Mouse (Mus musculus): ENCODE measurements at regions not wholly inside any gene's neighbourhood (a gene's known extent, or its start where the extent isn't known, plus 50 kb on each side); places are given as distances from the start of the nearest gene placed in this dataset.

DNA sequence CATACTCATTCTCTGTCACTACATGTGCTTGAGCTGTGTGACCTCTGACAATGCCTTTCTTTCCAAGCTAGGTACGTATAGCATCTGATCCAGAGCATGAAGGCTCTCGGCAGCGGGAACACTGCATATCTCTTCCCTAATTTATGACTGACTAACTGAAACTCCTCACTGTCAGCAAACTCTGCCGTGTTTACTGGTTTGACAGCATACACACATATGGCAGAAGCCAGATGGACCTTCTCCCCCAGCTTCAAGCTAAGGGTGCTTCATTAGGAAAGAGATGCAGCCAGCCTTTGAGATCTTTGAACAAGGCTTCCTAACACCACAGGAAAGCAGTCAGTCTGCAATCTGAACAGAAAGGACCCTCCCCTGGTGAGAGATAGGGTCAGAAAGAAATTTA is 186.9 kb upstream of the Acvr2a start:
- no peak for DNase-seq

- DNase-seq, result no peak
Observed at GRCm38 (mm10) chr2:48629106-48630050, 184.5 kb upstream of the Acvr2a start.

DNA sequence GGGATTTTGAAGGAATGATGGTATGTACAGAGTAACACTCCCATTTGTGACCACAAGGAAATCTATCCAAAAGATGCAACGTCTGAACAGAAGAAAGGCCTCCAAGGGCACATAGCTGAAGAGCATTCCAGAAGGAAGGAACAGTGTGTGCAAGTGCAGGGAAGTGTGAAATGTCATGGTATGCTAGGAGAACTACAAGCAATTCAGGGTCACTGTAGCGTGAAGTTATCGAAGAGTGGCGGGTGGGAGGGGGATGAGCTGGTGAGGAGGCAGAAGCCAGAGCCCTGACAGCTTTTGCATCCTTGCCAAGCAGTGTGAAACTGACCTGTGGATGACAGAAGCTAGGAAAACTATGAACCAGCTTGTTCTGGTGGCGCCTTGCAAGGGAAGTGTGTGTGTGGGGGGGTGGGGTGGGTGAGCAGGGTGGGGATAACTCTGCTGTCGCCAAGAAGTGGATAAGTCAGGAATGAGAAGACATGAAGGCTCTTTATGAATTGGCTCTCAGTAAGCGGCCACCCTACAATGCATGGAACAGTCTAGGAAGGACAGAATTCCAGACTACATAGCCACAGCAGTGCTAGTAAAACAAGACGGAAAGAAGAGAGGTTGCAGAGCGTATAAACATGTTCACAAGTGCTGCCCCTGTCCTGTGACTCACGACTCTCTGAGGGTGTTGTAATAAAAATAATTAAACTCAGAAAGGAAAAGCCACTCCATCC is 179.3 kb upstream of the Acvr2a start:
- DNase-seq, result no peak

DNA sequence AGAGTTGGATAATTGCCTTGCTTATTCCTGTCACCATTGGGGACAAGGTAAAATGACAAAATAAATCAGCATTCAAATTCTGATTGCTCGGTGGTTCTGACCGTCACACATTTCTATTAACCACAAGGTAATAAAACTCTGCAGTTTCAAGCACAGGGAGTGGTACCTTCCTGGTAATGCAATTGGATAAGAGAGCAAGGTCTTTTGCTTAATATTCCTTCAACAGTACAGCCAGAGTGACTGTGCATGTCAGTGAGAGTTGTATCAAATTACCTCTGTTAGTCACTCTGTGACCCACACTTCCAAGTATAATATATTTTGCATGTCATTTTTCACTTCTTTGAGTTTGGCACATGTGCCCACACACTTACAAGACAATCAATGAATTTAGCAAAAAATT is 177.8 kb upstream of the Acvr2a start:
- no peak for DNase-seq

DNA sequence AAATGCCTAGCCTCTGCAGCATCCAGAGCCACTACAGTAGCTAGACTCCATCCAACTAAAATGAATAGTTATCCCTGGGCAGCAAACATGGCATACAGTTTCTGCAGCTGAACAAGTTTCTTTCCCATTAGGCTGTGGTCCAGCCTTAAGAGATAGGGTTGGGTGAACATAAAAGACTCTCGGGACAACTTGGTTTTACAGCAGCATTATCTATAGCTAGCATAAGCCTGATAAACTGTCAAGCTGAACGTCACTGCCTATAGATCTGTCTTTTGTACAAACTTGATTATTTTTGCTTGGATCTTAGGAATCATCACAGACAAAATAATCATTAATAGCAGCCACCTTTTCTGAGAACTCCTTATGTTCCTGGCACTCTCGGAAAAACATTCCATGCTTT is 169.8 kb upstream of the Acvr2a start:
- no peak for DNase-seq

- no peak for DNase-seq
Observed at GRCm38 (mm10) chr2:48650281-48650680, 163.6 kb upstream of the Acvr2a start.

GRCm38 (mm10) chr2:48661222-48661621 is 152.7 kb upstream of the Acvr2a start:
- DNase-seq, result no peak

DNA sequence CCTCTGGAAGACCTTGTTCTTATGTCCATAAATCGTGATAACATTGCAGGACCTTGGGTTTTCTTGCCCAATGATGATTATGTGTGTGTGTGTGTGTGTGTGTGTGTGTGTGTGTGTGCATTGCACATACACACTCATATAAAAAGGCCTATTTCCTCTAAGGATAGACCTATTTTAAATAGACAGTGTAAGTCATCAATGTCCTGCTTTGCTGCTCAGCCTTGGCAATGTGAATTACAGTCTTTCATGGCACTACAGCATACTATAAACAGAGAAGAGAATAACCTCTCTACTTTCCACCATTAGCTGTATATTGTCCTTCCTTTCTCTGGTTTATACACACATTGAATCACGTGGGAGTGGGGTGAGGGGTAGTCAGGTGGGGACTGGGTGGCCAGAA is 148.8 kb upstream of the Acvr2a start:
- no peak for DNase-seq

DNA sequence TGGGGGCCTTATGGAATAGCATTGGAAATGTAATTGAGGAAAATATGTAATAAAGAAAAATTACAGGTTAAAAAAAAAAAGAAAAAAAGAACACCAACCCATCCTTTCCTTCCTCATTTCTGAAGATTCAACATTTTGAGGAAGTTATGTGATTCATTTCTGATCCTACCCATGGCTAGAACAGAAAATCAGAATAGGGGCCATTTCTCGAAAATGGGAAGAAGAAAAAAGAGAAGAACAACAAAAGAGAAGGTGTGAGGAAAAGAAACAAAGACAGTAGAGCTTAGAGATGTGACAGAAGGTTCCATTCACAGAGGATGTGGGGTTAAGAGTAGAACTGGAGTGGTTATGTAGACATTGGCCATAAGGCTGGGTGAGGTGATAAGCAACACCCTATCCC is 124.8 kb upstream of the Acvr2a start:
- no peak for DNase-seq

DNA sequence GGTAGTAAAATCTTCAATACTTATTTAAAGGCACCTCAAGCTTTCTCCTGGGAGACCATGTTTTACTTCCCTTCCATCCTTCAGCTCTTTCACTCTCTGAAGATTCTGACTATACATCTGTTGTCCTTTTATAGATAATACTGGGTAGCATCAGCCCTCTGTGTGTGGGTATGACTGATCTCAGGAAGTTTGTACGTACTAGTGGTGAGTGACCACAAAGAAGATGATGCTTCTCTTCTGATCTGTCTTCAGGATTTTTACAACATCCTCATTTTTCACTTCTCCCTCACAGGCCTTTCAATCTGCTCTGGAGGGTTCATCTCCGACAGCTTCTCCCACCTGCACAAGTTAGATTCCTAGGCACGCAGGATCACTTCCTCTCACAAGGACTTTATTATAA is 119.4 kb upstream of the Acvr2a start:
- DNase-seq, result no peak

DNA sequence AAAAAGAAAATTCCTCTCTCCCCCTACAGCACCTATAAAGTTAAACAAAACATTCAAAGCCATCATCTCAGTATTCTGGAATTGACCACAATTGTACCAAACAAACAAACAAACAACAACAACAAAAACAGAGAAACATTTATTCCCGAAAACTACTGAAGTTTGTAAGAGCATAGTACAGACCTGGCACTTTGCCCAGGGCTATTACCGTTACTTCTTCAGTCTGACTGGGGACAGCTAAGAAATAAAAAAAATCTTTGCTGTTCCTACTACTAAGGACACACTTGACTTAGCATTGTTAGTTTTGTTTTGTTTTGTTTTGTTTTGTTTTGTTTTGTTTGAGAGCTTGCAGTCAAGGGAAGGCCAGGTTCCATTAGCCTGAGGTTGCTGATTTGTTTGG is 113.0 kb upstream of the Acvr2a start:
- no peak for DNase-seq

GRCm38 (mm10) chr2:48705103-48705804 is 108.7 kb upstream of the Acvr2a start:
- DNase-seq, result no peak

- DNase-seq, result no peak
Observed at GRCm38 (mm10) chr2:48705805-48706150, 108.1 kb upstream of the Acvr2a start.

GRCm38 (mm10) chr2:48706188-48706587 is 107.7 kb upstream of the Acvr2a start:
- no peak for DNase-seq

GRCm38 (mm10) chr2:48716206-48716605 is 97.7 kb upstream of the Acvr2a start:
- DNase-seq, result no peak

- DNase-seq, result no peak
Observed at GRCm38 (mm10) chr2:48717770-48718169, 96.1 kb upstream of the Acvr2a start.

- DNase-seq, result no peak
Observed at GRCm38 (mm10) chr2:48718261-48718660, 95.6 kb upstream of the Acvr2a start.

DNA sequence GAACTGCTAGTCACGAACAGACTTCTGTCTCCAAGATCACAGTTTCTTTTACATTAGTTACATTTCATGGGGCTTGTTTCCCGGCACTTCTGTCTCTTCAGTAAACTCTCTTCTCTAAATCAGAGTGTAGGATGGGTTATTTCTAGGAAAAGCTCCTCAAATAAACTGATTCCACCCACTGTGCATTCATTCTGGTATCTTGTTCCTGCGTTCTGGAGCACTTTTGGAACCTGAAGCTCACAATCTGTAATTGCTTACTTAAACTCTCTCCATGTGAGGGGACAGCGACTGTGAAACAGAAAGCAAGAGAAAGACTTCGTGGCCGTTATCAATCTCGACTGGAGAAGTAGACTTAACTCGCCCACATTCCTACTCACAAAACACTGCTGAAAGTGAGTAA is 83.1 kb upstream of the Acvr2a start:
- DNase-seq, result no peak

GRCm38 (mm10) chr2:48733936-48734335 is 80.0 kb upstream of the Acvr2a start:
- DNase-seq, result no peak

DNA sequence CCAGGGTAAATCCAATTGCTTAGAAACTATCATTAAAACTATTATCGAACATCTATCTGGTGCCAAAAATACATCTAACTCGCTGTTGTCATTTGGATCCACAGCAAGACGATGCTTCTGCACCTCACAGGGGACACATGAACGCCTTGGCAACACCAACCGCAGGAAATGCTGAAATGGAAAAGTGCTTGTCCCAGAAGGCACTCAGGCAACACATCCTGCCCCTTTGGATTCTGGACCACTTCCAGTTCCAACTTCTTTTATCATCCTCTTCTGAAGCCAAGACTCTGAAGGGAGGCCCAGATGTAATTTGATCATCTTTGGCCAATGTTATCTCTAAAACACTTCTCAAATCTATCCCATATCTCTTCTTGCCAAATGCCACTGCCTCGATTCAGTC is 79.4 kb upstream of the Acvr2a start:
- peak; percentile 70 for DNase-seq

DNA sequence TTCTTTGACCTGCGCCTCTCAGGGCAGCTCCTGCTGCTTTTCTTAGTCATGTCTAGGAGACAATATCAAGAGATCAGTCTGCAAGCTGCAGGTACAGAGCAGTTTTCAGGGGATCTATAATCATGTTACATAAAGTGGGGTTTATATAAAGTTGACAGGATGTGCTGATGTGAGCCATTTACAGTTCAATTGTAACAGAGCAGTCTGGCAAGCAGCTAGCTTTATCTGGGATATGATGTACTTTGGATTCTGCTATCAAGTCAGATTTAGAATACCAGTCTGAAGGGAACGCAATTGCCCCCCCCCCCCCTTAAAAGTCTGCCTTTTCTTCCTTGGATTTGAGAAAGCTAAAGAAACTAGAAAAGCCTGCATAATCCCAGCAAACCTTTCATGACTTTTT is 77.6 kb upstream of the Acvr2a start:
- DNase-seq, result no peak

Data from gastrocnemius, postnatal 25 days (tissue).